Mouse (Mus musculus): ENCODE results near the gene Npas2. TPM values are rescaled to one million over a fixed set of nuclear protein-coding genes. Genes with fewer than 3 reads are reported as not detected.
A peak's percentile ranks its signal among the peaks of the same experiment; 100 is the strongest.

The Npas2 gene
- polyA plus RNA-seq, 1 experiment from 2014 or later = 0.78 TPM

GRCm38 (mm10) chr1:39307971-39308370 is 114.4 kb downstream of the Npas2 start:
- Histone ChIP-seq H3K9ac (no peak overlapping the region), H3K4me3 (no peak overlapping the region), H3K4me2 (no peak overlapping the region), H3K36me3 (no peaks in the 10 kb centered on the region), H3K27me3 (replicated peaks) (no peaks in the 10 kb centered on the region), H3K4me1 (replicated peaks) (peaks cover 11% of the 10 kb centered on the region; the same call in 1 of the 2 replicates), H3K9me3 (replicated peaks) (no peaks in the 10 kb centered on the region), H3K27ac (ENCODE audit: poor library complexity, severe bottlenecking) (no peak overlapping the region)
- ATAC-seq (ENCODE audit: insufficient number of reproducible peaks, low FRiP score) = no peak
- 73% methylated on average over 2 of the region's 2 CpGs for WGBS

- WGBS = 81% methylated on average over 7 of the region's 7 CpGs
- ATAC-seq (ENCODE audit: insufficient number of reproducible peaks, low FRiP score) = no peak
- Histone ChIP-seq H3K9me3 (replicated peaks) (no peaks in the 10 kb centered on the region), H3K27me3 (replicated peaks) (no peaks in the 10 kb centered on the region), H3K4me3 (no peak overlapping the region), H3K27ac (ENCODE audit: poor library complexity, severe bottlenecking) (no peak overlapping the region), H3K4me1 (replicated peaks) (peaks cover 11% of the 10 kb centered on the region; the same call in 1 of the 2 replicates), H3K4me2 (no peak overlapping the region), H3K36me3 (no peaks in the 10 kb centered on the region), H3K9ac (no peak overlapping the region)
Observed at GRCm38 (mm10) chr1:39309548-39309947, 116.0 kb downstream of the Npas2 start.

GRCm38 (mm10) chr1:39312345-39312967 is 118.9 kb downstream of the Npas2 start:
- H3K4me2 ChIP-seq = no peak overlapping the region
- no peak overlapping the region for H3K9ac ChIP-seq
- no peaks in the 10 kb centered on the region for H3K9me3 ChIP-seq (replicated peaks)
- 0 out of 2 replicates have a peak, but pooled peaks cover 2% of the 10 kb centered on the region for H3K4me1 ChIP-seq (replicated peaks)
- H3K27ac ChIP-seq (ENCODE audit: poor library complexity, severe bottlenecking) = no peak overlapping the region
- H3K4me3 ChIP-seq = no peak overlapping the region
- WGBS = 91% methylated on average over 25 of the region's 25 CpGs
- H3K36me3 ChIP-seq = no peaks in the 10 kb centered on the region
- no peak for ATAC-seq (ENCODE audit: insufficient number of reproducible peaks, low FRiP score)
- no peaks in the 10 kb centered on the region for H3K27me3 ChIP-seq (replicated peaks)

GRCm38 (mm10) chr1:39313352-39314245 is 120.1 kb downstream of the Npas2 start:
- 66% methylated on average over 10 of the region's 10 CpGs for WGBS
- Histone ChIP-seq H3K27ac (ENCODE audit: poor library complexity, severe bottlenecking) (no peak overlapping the region), H3K4me1 (replicated peaks) (no peaks in the 10 kb centered on the region), H3K4me2 (no peak overlapping the region), H3K36me3 (no peaks in the 10 kb centered on the region), H3K27me3 (replicated peaks) (no peaks in the 10 kb centered on the region), H3K9me3 (replicated peaks) (no peaks in the 10 kb centered on the region), H3K9ac (no peak overlapping the region), H3K4me3 (no peak overlapping the region)
- ATAC-seq (ENCODE audit: insufficient number of reproducible peaks, low FRiP score) = no peak

- H3K4me1 ChIP-seq (replicated peaks) = no peaks in the 10 kb centered on the region
- no peak for ATAC-seq (ENCODE audit: insufficient number of reproducible peaks, low FRiP score)
- no peak overlapping the region for H3K4me2 ChIP-seq
- H3K27ac ChIP-seq (ENCODE audit: poor library complexity, severe bottlenecking) = no peak overlapping the region
- H3K27me3 ChIP-seq (replicated peaks) = no peaks in the 10 kb centered on the region
- no peak overlapping the region for H3K9ac ChIP-seq
- H3K4me3 ChIP-seq = no peak overlapping the region
- 67% methylated on average over 2 of the region's 2 CpGs for WGBS
- no peaks in the 10 kb centered on the region for H3K9me3 ChIP-seq (replicated peaks)
- no peaks in the 10 kb centered on the region for H3K36me3 ChIP-seq
Observed at GRCm38 (mm10) chr1:39317935-39318334, 124.4 kb downstream of the Npas2 start.

- Histone ChIP-seq H3K36me3 (no peaks in the 10 kb centered on the region), H3K27me3 (replicated peaks) (no peaks in the 10 kb centered on the region), H3K9me3 (replicated peaks) (no peaks in the 10 kb centered on the region), H3K4me3 (no peak overlapping the region), H3K4me2 (no peak overlapping the region), H3K4me1 (replicated peaks) (no peaks in the 10 kb centered on the region), H3K9ac (no peak overlapping the region), H3K27ac (ENCODE audit: poor library complexity, severe bottlenecking) (no peak overlapping the region)
- WGBS = 68% methylated on average over 7 of the region's 7 CpGs
- ATAC-seq (ENCODE audit: insufficient number of reproducible peaks, low FRiP score) = no peak
Observed at GRCm38 (mm10) chr1:39318870-39319269, 125.3 kb downstream of the Npas2 start.

GRCm38 (mm10) chr1:39321954-39322353 is 128.4 kb downstream of the Npas2 start:
- Histone ChIP-seq H3K36me3 (no peaks in the 10 kb centered on the region), H3K9ac (no peak overlapping the region), H3K4me3 (no peak overlapping the region), H3K4me1 (replicated peaks) (0 out of 2 replicates have a peak, but pooled peaks cover 6% of the 10 kb centered on the region), H3K27me3 (replicated peaks) (no peaks in the 10 kb centered on the region), H3K9me3 (replicated peaks) (no peaks in the 10 kb centered on the region), H3K4me2 (no peak overlapping the region), H3K27ac (ENCODE audit: poor library complexity, severe bottlenecking) (no peak overlapping the region)
- WGBS = 72% methylated on average over 6 of the region's 6 CpGs
- no peak for ATAC-seq (ENCODE audit: insufficient number of reproducible peaks, low FRiP score)

GRCm38 (mm10) chr1:39325228-39325627 is 131.7 kb downstream of the Npas2 start:
- Histone ChIP-seq H3K9me3 (replicated peaks) (no peaks in the 10 kb centered on the region), H3K4me1 (replicated peaks) (peaks cover 14% of the 10 kb centered on the region; the same call in 1 of the 2 replicates), H3K36me3 (no peaks in the 10 kb centered on the region), H3K27me3 (replicated peaks) (no peaks in the 10 kb centered on the region), H3K9ac (no peak overlapping the region), H3K4me2 (no peak overlapping the region), H3K27ac (ENCODE audit: poor library complexity, severe bottlenecking) (no peak overlapping the region), H3K4me3 (no peak overlapping the region)
- ATAC-seq (ENCODE audit: insufficient number of reproducible peaks, low FRiP score) = no peak
- 81% methylated on average over 6 of the region's 6 CpGs for WGBS

- Histone ChIP-seq H3K4me1 (replicated peaks) (peaks cover 26% of the 10 kb centered on the region), H3K9me3 (replicated peaks) (no peaks in the 10 kb centered on the region), H3K27me3 (replicated peaks) (no peaks in the 10 kb centered on the region), H3K9ac (no peak overlapping the region), H3K4me3 (no peak overlapping the region), H3K36me3 (no peaks in the 10 kb centered on the region), H3K4me2 (no peak overlapping the region), H3K27ac (ENCODE audit: poor library complexity, severe bottlenecking) (no peak overlapping the region)
- WGBS = 45% methylated on average over 7 of the region's 7 CpGs
- no peak for ATAC-seq (ENCODE audit: insufficient number of reproducible peaks, low FRiP score)
Observed at GRCm38 (mm10) chr1:39327546-39327945, 134.0 kb downstream of the Npas2 start.

- no peaks in the 10 kb centered on the region for H3K9me3 ChIP-seq (replicated peaks)
- no peak overlapping the region for H3K4me3 ChIP-seq
- WGBS = 72% methylated on average over 7 of the region's 7 CpGs
- no peak overlapping the region for H3K4me2 ChIP-seq
- peaks cover 29% of the 10 kb centered on the region for H3K4me1 ChIP-seq (replicated peaks)
- H3K9ac ChIP-seq = no peak overlapping the region
- ATAC-seq (ENCODE audit: insufficient number of reproducible peaks, low FRiP score) = no peak
- H3K36me3 ChIP-seq = no peaks in the 10 kb centered on the region
- peak overlapping the region; percentile 60 for H3K27ac ChIP-seq (ENCODE audit: poor library complexity, severe bottlenecking)
- peaks cover 11% of the 10 kb centered on the region for H3K27me3 ChIP-seq (replicated peaks)
Observed at GRCm38 (mm10) chr1:39330857-39331594, 137.5 kb downstream of the Npas2 start.

- Histone ChIP-seq H3K4me2 (no peak overlapping the region), H3K27me3 (replicated peaks) (peaks cover 13% of the 10 kb centered on the region), H3K9me3 (replicated peaks) (no peaks in the 10 kb centered on the region), H3K36me3 (no peaks in the 10 kb centered on the region), H3K4me3 (no peak overlapping the region), H3K27ac (ENCODE audit: poor library complexity, severe bottlenecking) (no peak overlapping the region), H3K4me1 (replicated peaks) (peaks cover 18% of the 10 kb centered on the region), H3K9ac (no peak overlapping the region)
- WGBS = 81% methylated on average over 4 of the region's 4 CpGs
- ATAC-seq (ENCODE audit: insufficient number of reproducible peaks, low FRiP score) = no peak
Observed at GRCm38 (mm10) chr1:39332456-39332855, 138.9 kb downstream of the Npas2 start.
